Mouse (Mus musculus): ENCODE results near the gene Vrk1. TPM values are rescaled to one million over a fixed set of nuclear protein-coding genes. Genes with fewer than 3 reads are reported as not detected.

Vrk1 gene
- polyA plus RNA-seq, 1 experiment: 16.6 TPM

GRCm38 (mm10) chr12:106034267-106034666 lies 24.2 kb downstream of the Vrk1 start:
- Histone ChIP-seq H3K36me3 (replicated peaks; ENCODE audit: low read length) (peaks cover 35% of the 10 kb centered on the region), H3K4me3 (replicated peaks) (no peak overlapping the region), H3K9me3 (no peaks in the 10 kb centered on the region), H3K27me3 (replicated peaks) (no peaks in the 10 kb centered on the region), H3K4me1 (peaks cover 64% of the 10 kb centered on the region)
- TF ChIP-seq GATA1 (IDR thresholded peaks at IDR 0.05; ENCODE audit: borderline replicate concordance, low read length) (no peak), FLI1 (IDR thresholded peaks at IDR 0.05; ENCODE audit: low read length) (no peak)

- Histone ChIP-seq H3K9me3 (no peaks in the 10 kb centered on the region), H3K4me1 (peaks cover 59% of the 10 kb centered on the region), H3K36me3 (replicated peaks; ENCODE audit: low read length) (peaks cover 40% of the 10 kb centered on the region), H3K4me3 (replicated peaks) (no peak overlapping the region), H3K27me3 (replicated peaks) (no peaks in the 10 kb centered on the region)
- TF ChIP-seq GATA1 (IDR thresholded peaks at IDR 0.05; ENCODE audit: borderline replicate concordance, low read length): no peak
- no peak for TF ChIP-seq FLI1 (IDR thresholded peaks at IDR 0.05; ENCODE audit: low read length)
These were observed 24.7 kb downstream of the Vrk1 start for GRCm38 (mm10) chr12:106034761-106035160.

GRCm38 (mm10) chr12:106040259-106040658 lies 30.2 kb downstream of the Vrk1 start:
- no peaks in the 10 kb centered on the region for H3K27me3 ChIP-seq (replicated peaks)
- H3K36me3 ChIP-seq (replicated peaks; ENCODE audit: low read length): peaks cover 86% of the 10 kb centered on the region
- no peak overlapping the region for H3K4me3 ChIP-seq (replicated peaks)
- H3K4me1 ChIP-seq: peaks cover 13% of the 10 kb centered on the region
- H3K9me3 ChIP-seq: no peaks in the 10 kb centered on the region
- no peak for TF ChIP-seq GATA1 (IDR thresholded peaks at IDR 0.05; ENCODE audit: borderline replicate concordance, low read length)
- no peak for TF ChIP-seq FLI1 (IDR thresholded peaks at IDR 0.05; ENCODE audit: low read length)

GRCm38 (mm10) chr12:106046143-106046795 lies 36.2 kb downstream of the Vrk1 start:
- H3K4me1 ChIP-seq: peaks cover 31% of the 10 kb centered on the region
- H3K4me3 ChIP-seq (replicated peaks): peak overlapping the region; percentile 65
- no peaks in the 10 kb centered on the region for H3K27me3 ChIP-seq (replicated peaks)
- TF ChIP-seq FLI1 (IDR thresholded peaks at IDR 0.05; ENCODE audit: low read length) (no peak), GATA1 (IDR thresholded peaks at IDR 0.05; ENCODE audit: borderline replicate concordance, low read length) (no peak)
- H3K36me3 ChIP-seq (replicated peaks; ENCODE audit: low read length): peaks cover 74% of the 10 kb centered on the region
- no peaks in the 10 kb centered on the region for H3K9me3 ChIP-seq

- no peak for TF ChIP-seq FLI1 (IDR thresholded peaks at IDR 0.05; ENCODE audit: low read length)
- no peak for TF ChIP-seq GATA1 (IDR thresholded peaks at IDR 0.05; ENCODE audit: borderline replicate concordance, low read length)
- Histone ChIP-seq H3K4me1 (peaks cover 16% of the 10 kb centered on the region), H3K9me3 (no peaks in the 10 kb centered on the region), H3K27me3 (replicated peaks) (no peaks in the 10 kb centered on the region), H3K36me3 (replicated peaks; ENCODE audit: low read length) (peaks cover 76% of the 10 kb centered on the region), H3K4me3 (replicated peaks) (no peak overlapping the region)
These were observed 42.2 kb downstream of the Vrk1 start for GRCm38 (mm10) chr12:106052271-106052670.

GRCm38 (mm10) chr12:106055799-106056198 lies 45.8 kb downstream of the Vrk1 start:
- Histone ChIP-seq H3K36me3 (replicated peaks; ENCODE audit: low read length) (peaks cover 84% of the 10 kb centered on the region), H3K4me1 (peaks cover 12% of the 10 kb centered on the region), H3K27me3 (replicated peaks) (no peaks in the 10 kb centered on the region), H3K4me3 (replicated peaks) (no peak overlapping the region), H3K9me3 (no peaks in the 10 kb centered on the region)
- no peak for TF ChIP-seq FLI1 (IDR thresholded peaks at IDR 0.05; ENCODE audit: low read length)
- TF ChIP-seq GATA1 (IDR thresholded peaks at IDR 0.05; ENCODE audit: borderline replicate concordance, low read length): no peak

- Histone ChIP-seq H3K9me3 (no peaks in the 10 kb centered on the region), H3K4me1 (peaks cover 12% of the 10 kb centered on the region), H3K27me3 (replicated peaks) (no peaks in the 10 kb centered on the region), H3K36me3 (replicated peaks; ENCODE audit: low read length) (peaks cover 87% of the 10 kb centered on the region), H3K4me3 (replicated peaks) (no peak overlapping the region)
- TF ChIP-seq GATA1 (IDR thresholded peaks at IDR 0.05; ENCODE audit: borderline replicate concordance, low read length) (no peak), FLI1 (IDR thresholded peaks at IDR 0.05; ENCODE audit: low read length) (no peak)
These were observed 50.0 kb downstream of the Vrk1 start for GRCm38 (mm10) chr12:106059873-106060573.

- no peak for TF ChIP-seq FLI1 (IDR thresholded peaks at IDR 0.05; ENCODE audit: low read length)
- H3K36me3 ChIP-seq (replicated peaks; ENCODE audit: low read length): peaks cover 91% of the 10 kb centered on the region
- H3K27me3 ChIP-seq (replicated peaks): no peaks in the 10 kb centered on the region
- no peaks in the 10 kb centered on the region for H3K9me3 ChIP-seq
- H3K4me3 ChIP-seq (replicated peaks): no peak overlapping the region
- no peaks in the 10 kb centered on the region; the same call in 1 of the 2 replicates for H3K4me1 ChIP-seq
These were observed 60.6 kb downstream of the Vrk1 start for GRCm38 (mm10) chr12:106070434-106071155.

- peaks cover 1% of the 10 kb centered on the region for H3K4me1 ChIP-seq
- no peaks in the 10 kb centered on the region for H3K27me3 ChIP-seq (replicated peaks)
- TF ChIP-seq FLI1 (IDR thresholded peaks at IDR 0.05; ENCODE audit: low read length) (no peak), GATA1 (IDR thresholded peaks at IDR 0.05; ENCODE audit: borderline replicate concordance, low read length) (no peak)
- H3K36me3 ChIP-seq (replicated peaks; ENCODE audit: low read length): peaks cover 89% of the 10 kb centered on the region
- no peaks in the 10 kb centered on the region for H3K9me3 ChIP-seq
- H3K4me3 ChIP-seq (replicated peaks): no peak overlapping the region
These were observed 61.6 kb downstream of the Vrk1 start for GRCm38 (mm10) chr12:106071575-106072166.

Measured in megakaryocyte, embryonic 14.5 days (primary cell).